Mouse (Mus musculus) liver, embryonic 14.5 days (tissue): Measurements from ENCODE around the gene Cdiptos.

Source experiments
- CTCF ChIP-seq: IDR thresholded peaks from 2 replicates; pipeline ENCODE4 v1.5.1; 2016; ENCODE audit warnings: antibody characterized with exemption, low read depth, control low read depth
- EP300 ChIP-seq: IDR thresholded peaks from 2 replicates; pipeline ENCODE4 v1.6.1; 2016; ENCODE audit warnings: antibody characterized with exemption, low read depth

GRCm38 (mm10) chr7:127021563-127022527 lies 45.9 kb upstream of the Cdiptos start:
- TF ChIP-seq CTCF (no peak), EP300 (no peak; the same call in 1 of the 2 replicates)
